Mouse (Mus musculus): ENCODE data around the gene D5Ertd579e.

DNA sequence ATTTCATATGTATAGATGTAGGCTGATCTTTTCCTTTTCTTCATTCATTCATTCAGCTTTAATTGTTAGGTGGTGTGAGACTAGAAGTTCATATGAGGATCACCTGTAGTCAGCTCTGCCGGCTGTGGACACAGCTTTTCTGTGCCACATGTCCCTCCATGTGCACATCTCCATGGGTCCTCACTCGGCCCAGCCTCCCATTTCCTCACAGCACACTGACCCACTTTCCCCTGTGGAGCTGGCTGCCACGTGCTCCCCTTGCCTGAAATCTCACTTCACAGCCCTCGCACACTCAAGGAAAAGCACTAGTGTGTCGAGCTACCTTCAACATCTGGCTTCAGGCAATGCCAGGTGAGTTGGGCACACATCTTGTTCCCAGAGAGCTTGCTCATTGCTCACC is 23.3 kb upstream of the D5Ertd579e start:
- TF ChIP-seq POLR2A (IDR thresholded peaks at IDR 0.05; ENCODE audit: borderline replicate concordance, low read depth, low read length) (no peak), CTCF (IDR thresholded peaks at IDR 0.05; ENCODE audit: low read depth, low read length) (no peak)
